Mouse (Mus musculus) ES-E14 (cell line): Measurements from ENCODE around the gene 1110008P14Rik.

Experiments used
- CHD2 ChIP-seq: IDR thresholded peaks from 2 replicates; pipeline ENCODE4 v1.6.1; 2014; ENCODE audit warnings: mild to moderate bottlenecking, low read depth, low read length, inconsistent platforms
- HCFC1 ChIP-seq: IDR thresholded peaks from 2 replicates; pipeline ENCODE4 v1.6.1; 2012; ENCODE audit warnings: low read length, inconsistent platforms, borderline replicate concordance; ENCODE audit not compliant: insufficient read depth
- MAFK ChIP-seq: IDR thresholded peaks from 2 replicates; pipeline ENCODE4 v1.6.1; 2014; ENCODE audit warnings: mild to moderate bottlenecking, low read depth, low read length, inconsistent platforms; ENCODE audit not compliant: insufficient read depth

- TF ChIP-seq MAFK (no peak), CHD2 (no peak), HCFC1 (no peak)
These were observed 34.7 kb downstream of the 1110008P14Rik start for GRCm38 (mm10) chr2:32347019-32347418.
